Comparison of ENCODE assay signal across 8 mouse cellular contexts in the genomic region with DNA sequence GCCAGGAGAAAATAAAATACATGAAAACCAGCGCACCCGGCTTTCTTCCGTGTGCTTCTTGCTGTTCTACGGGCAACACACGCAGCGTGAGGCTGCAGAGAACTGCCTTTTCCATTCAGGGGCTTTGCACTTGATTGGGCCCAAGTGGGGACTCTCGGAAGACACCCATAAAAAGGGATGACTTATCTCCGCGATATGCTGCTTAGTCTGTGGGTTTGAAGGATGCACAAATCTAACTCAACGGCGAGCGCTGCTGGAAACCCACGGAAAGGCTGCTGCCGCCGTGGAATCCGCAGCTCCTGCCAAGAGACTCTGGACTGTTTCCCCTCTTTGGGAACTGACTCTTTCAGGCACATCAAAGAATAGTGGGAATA.
DNase-seq lines count a peak whose midpoint lies in the region; ATAC-seq and TF ChIP-seq lines count a peak whose summit lies in the region.

No protein-coding gene starts in this region.

- no peak overlapping the region for H3K9ac ChIP-seq in neural tube, embryonic 12.5 days

- ATAC-seq in neural tube, embryonic 12.5 days (ENCODE audit: low FRiP score, low read depth): 0 out of 2 replicates have a peak, but pooled peaks have one; percentile 14

- intact Hi-C loops in gastrocnemius, adult 2 months (cut with DNase I): no loop called here

- peak; percentile 61 for DNase-seq in gastrocnemius, adult 2 months
- no peak for DNase-seq in gastrocnemius, postnatal 10 days
- DNase-seq in layer of hippocampus, adult 18-20 months (ENCODE audit: low spot score in 2 of 2): peak; percentile 41 to 72
- DNase-seq in adrenal gland, postnatal 14 days: no peak
- no peak for DNase-seq in adrenal gland, adult (ENCODE audit: inconsistent age in 2 of 2, low spot score in 1 of 2)
- DNase-seq in urinary bladder, adult 2 months (ENCODE audit: low spot score): no peak

- H3K27me3 ChIP-seq in neural tube, embryonic 12.5 days (replicated peaks): no peaks in the 10 kb centered on the region

- no peaks in the 10 kb centered on the region for H3K36me3 ChIP-seq in neural tube, embryonic 12.5 days

- TF ChIP-seq CTCF in gastrocnemius, adult 2 months (IDR thresholded peaks at IDR 0.05): no peak
- TF ChIP-seq CTCF in embryonic fibroblast, embryonic 13.5 days (IDR thresholded peaks at IDR 0.05; ENCODE audit: borderline replicate concordance, insufficient read depth, low read length): no peak

- peak overlapping the region; percentile 56 for H3K4me3 ChIP-seq in gastrocnemius, adult 2 months
- H3K4me3 ChIP-seq in embryonic fibroblast, embryonic 13.5 days (ENCODE audit: insufficient read depth, low read length): no peak overlapping the region
- H3K4me3 ChIP-seq in neural tube, embryonic 12.5 days: no peak overlapping the region

- no peak for TF ChIP-seq POLR2A in embryonic fibroblast, embryonic 13.5 days (IDR thresholded peaks at IDR 0.05; ENCODE audit: low read depth, low read length)

- H3K9me3 ChIP-seq in neural tube, embryonic 12.5 days: no peaks in the 10 kb centered on the region

- peak overlapping the region; percentile 49 for H3K4me2 ChIP-seq in neural tube, embryonic 12.5 days (replicated peaks)

- WGBS in neural tube, embryonic 12.5 days: 53% methylated on average over 16 of the region's 16 CpGs

- peaks cover 4% of the 10 kb centered on the region; the same call in 1 of the 2 replicates for H3K4me1 ChIP-seq in embryonic fibroblast, embryonic 13.5 days (ENCODE audit: control insufficient read depth, insufficient read depth, low read length)
- H3K4me1 ChIP-seq in neural tube, embryonic 12.5 days: peaks cover 13% of the 10 kb centered on the region; the same call in 1 of the 2 replicates

- peak overlapping the region; percentile 44 for H3K27ac ChIP-seq in gastrocnemius, adult 2 months
- H3K27ac ChIP-seq in embryonic fibroblast, embryonic 13.5 days (ENCODE audit: insufficient read depth, low read length): 0 out of 2 replicates have a peak overlapping the region, but pooled peaks have one; percentile 23
- H3K27ac ChIP-seq in neural tube, embryonic 12.5 days: peak overlapping the region; percentile 2; the same call in 1 of the 2 replicates

Comparison
In these comparisons a context has a peak if more than half of its experiments do, and no peak if none do; other contexts are left out.
1. DNase-seq: peak in gastrocnemius, adult 2 months (single experiment) and layer of hippocampus, adult 18-20 months (2 of 2); none in gastrocnemius, postnatal 10 days (single experiment), adrenal gland, postnatal 14 days (single experiment), adrenal gland, adult (0 of 2) and urinary bladder, adult 2 months (single experiment).
2. Peak in every context shown above with its lines, with median percentiles within 50 percentile points of each other: H3K27ac ChIP-seq.